Mouse (Mus musculus): ENCODE data around the gene Pde5a. TPM values are rescaled to one million over a fixed set of nuclear protein-coding genes. Genes with fewer than 3 reads are reported as not detected.

Pde5a gene
- total and polyA plus RNA-seq, 3 experiments = not detected

DNA sequence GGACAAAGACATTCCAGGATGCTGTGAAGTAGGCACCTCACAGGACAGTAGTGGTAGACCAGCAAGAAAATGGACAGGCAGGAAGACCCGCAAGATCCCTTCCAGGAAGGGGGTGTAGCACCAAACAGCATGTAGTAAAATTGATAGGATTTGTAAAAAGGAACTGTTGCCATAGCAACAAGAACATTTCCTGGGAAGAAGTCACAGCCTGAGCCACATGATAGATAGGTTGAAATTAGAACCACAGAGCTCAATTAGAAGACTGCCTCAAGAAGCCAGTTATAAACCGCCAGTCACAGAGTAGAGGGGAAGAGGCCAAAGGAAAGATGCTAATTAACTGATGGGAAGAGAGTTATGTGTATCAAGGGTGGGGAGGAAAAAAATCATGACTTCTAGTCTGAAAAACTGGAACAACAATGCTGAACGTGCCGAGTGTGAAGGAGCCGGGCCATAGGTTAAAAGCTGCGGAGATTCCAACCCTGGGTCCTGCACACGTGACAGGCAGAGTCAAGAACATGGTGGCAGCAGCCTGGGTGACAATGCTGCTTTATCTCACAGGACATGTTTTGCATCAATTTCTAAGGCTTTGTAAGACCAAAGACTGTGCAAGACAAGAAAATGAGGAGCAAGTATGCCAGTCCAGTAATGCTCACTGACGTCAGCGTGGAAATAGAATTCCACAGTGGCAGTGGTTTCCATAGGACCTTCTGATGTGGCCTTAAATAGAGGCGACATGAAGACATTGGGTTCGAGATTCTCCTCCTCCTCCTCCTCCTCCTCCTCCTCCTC lies 99.7 kb downstream of the Pde5a start:
- TF ChIP-seq MAZ (IDR thresholded peaks at IDR 0.05; ENCODE audit: low read depth, low read length) = no peak
- TF ChIP-seq ZKSCAN1 (IDR thresholded peaks at IDR 0.05; ENCODE audit: low read depth, low read length) = no peak
- TF ChIP-seq RAD21 (IDR thresholded peaks at IDR 0.05; ENCODE audit: low read depth, low read length) = no peak
- no peak for TF ChIP-seq TBP (IDR thresholded peaks at IDR 0.05; ENCODE audit: low read depth, low read length)

GRCm38 (mm10) chr3:122834519-122834918 lies 105.8 kb downstream of the Pde5a start:
- H3K9me3 ChIP-seq (replicated peaks; ENCODE audit: insufficient read depth, low read length) = no peaks in the 10 kb centered on the region
- no peaks in the 10 kb centered on the region for H3K36me3 ChIP-seq (ENCODE audit: control insufficient read depth in 1 of 2, insufficient read depth in 2 of 2, low read length in 2 of 2)
- no peak overlapping the region for H3K9ac ChIP-seq (ENCODE audit: control insufficient read depth, low read depth, low read length, poor library complexity, severe bottlenecking)
- H3K27me3 ChIP-seq (ENCODE audit: control insufficient read depth in 1 of 2, insufficient read depth in 2 of 2, low read length in 2 of 2) = no peaks in the 10 kb centered on the region
- H3K27ac ChIP-seq (ENCODE audit: control insufficient read depth, low read depth, low read length) = no peak overlapping the region
- DNase-seq (ENCODE audit: low read depth, low spot score) = no peak
- TF ChIP-seq CHD2 (IDR thresholded peaks at IDR 0.05; ENCODE audit: low read length) = no peak
- TF ChIP-seq NELFE (IDR thresholded peaks at IDR 0.05; ENCODE audit: low read depth, low read length) = no peak
- no peak for TF ChIP-seq KAT2A (conservative IDR thresholded peaks at IDR 0.05; ENCODE audit: low read depth, low read length)
- TF ChIP-seq MAX (IDR thresholded peaks at IDR 0.05; ENCODE audit: low read length) = no peak
- TF ChIP-seq TAL1 (IDR thresholded peaks at IDR 0.05; ENCODE audit: low read length) = no peak
- no peak for TF ChIP-seq SMC3 (IDR thresholded peaks at IDR 0.05; ENCODE audit: low read depth, low read length)
- no peak for TF ChIP-seq HCFC1 (IDR thresholded peaks at IDR 0.05; ENCODE audit: low read depth, low read length)
- no peak for TF ChIP-seq MYB (IDR thresholded peaks at IDR 0.05; ENCODE audit: low read depth, low read length)
- TF ChIP-seq ELF1 (IDR thresholded peaks at IDR 0.05; ENCODE audit: low read depth, low read length) = no peak
- no peak for TF ChIP-seq ZKSCAN1 (IDR thresholded peaks at IDR 0.05; ENCODE audit: low read depth, low read length)
- TF ChIP-seq ZC3H11A (IDR thresholded peaks at IDR 0.05; ENCODE audit: low read depth, low read length) = no peak
- no peak for TF ChIP-seq MEF2A (IDR thresholded peaks at IDR 0.05; ENCODE audit: extremely low read depth, insufficient replicate concordance, low read depth, low read length, poor library complexity, severe bottlenecking)
- TF ChIP-seq E2F4 (IDR thresholded peaks at IDR 0.05; ENCODE audit: borderline replicate concordance, low read depth, low read length) = no peak
- TF ChIP-seq USF1 (IDR thresholded peaks at IDR 0.05; ENCODE audit: low read depth, low read length) = no peak
- TF ChIP-seq CTCF (IDR thresholded peaks at IDR 0.05 in 2 of 3, conservative IDR thresholded peaks at IDR 0.05 in 1 of 3; ENCODE audit: control insufficient read depth in 1 of 3, insufficient read depth in 1 of 3, low read depth in 2 of 3, low read length in 3 of 3, poor library complexity in 1 of 3, severe bottlenecking in 1 of 3) = no peak
- no peak for TF ChIP-seq SIN3A (IDR thresholded peaks at IDR 0.05; ENCODE audit: low read length)
- TF ChIP-seq MYC (IDR thresholded peaks at IDR 0.05; ENCODE audit: low read depth, low read length) = no peak
- TF ChIP-seq BHLHE40 (IDR thresholded peaks at IDR 0.05; ENCODE audit: borderline replicate concordance, low read depth, low read length) = no peak
- no peak for TF ChIP-seq RAD21 (IDR thresholded peaks at IDR 0.05; ENCODE audit: low read depth, low read length)
- TF ChIP-seq TBP (IDR thresholded peaks at IDR 0.05; ENCODE audit: low read depth, low read length) = no peak
- H3K79me2 ChIP-seq (ENCODE audit: control insufficient read depth, insufficient read depth, low read length, poor library complexity) = no peaks in the 10 kb centered on the region
- no peaks in the 10 kb centered on the region for H3K4me1 ChIP-seq (ENCODE audit: control insufficient read depth in 1 of 2, insufficient read depth in 2 of 2, low read length in 2 of 2)
- H3K4me3 ChIP-seq (ENCODE audit: control insufficient read depth in 1 of 2, insufficient read depth in 1 of 2, low read depth in 2 of 2, low read length in 2 of 2) = no peak overlapping the region

More for the DNA sequence above, 99.7 kb downstream of the Pde5a start:
- H3K36me3 ChIP-seq (ENCODE audit: control insufficient read depth in 1 of 2, insufficient read depth in 2 of 2, low read length in 2 of 2) = no peaks in the 10 kb centered on the region
- H3K27me3 ChIP-seq (ENCODE audit: control insufficient read depth in 1 of 2, insufficient read depth in 2 of 2, low read length in 2 of 2) = no peaks in the 10 kb centered on the region
- H3K27ac ChIP-seq (ENCODE audit: control insufficient read depth, low read depth, low read length) = no peak overlapping the region
- H3K4me1 ChIP-seq (ENCODE audit: control insufficient read depth in 1 of 2, insufficient read depth in 2 of 2, low read length in 2 of 2) = no peaks in the 10 kb centered on the region
- no peaks in the 10 kb centered on the region for H3K79me2 ChIP-seq (ENCODE audit: control insufficient read depth, insufficient read depth, low read length, poor library complexity)
- no peak overlapping the region for H3K4me3 ChIP-seq (ENCODE audit: control insufficient read depth in 1 of 2, insufficient read depth in 1 of 2, low read depth in 2 of 2, low read length in 2 of 2)
- H3K9me3 ChIP-seq (replicated peaks; ENCODE audit: insufficient read depth, low read length) = no peaks in the 10 kb centered on the region
- H3K9ac ChIP-seq (ENCODE audit: control insufficient read depth, low read depth, low read length, poor library complexity, severe bottlenecking) = no peak overlapping the region
- DNase-seq (ENCODE audit: low read depth, low spot score) = no peak
